Mouse (Mus musculus) CH12.LX (cell line): ENCODE results near the gene Cd248. TPM values are rescaled to one million over a fixed set of nuclear protein-coding genes. Genes with fewer than 3 reads are reported as not detected.

Source experiments
- DNase-seq: peaks from one replicate; pipeline ENCODE4 v3.0.0-alpha.2; 2013; ENCODE audit errors: extremely low read depth
- H3K27ac ChIP-seq: 2 replicates; pipeline ENCODE4 v1.5.1; 2012; ENCODE audit warnings: low read depth, mild to moderate bottlenecking, control low read depth, moderate library complexity; ENCODE audit not compliant: insufficient read depth
- H3K27me3 ChIP-seq: replicated peaks from 2 replicates; pipeline ENCODE3; 2012; ENCODE audit warnings: inconsistent platforms
- H3K36me3 ChIP-seq, 2 experiments: replicated peaks in 1 of 2; 2 replicates each; pipeline versions ENCODE3 to v1.6.1; 2012; ENCODE audit warnings: inconsistent platforms in 1 of 2, low read length in 1 of 2, mild to moderate bottlenecking in 1 of 2, mixed read lengths in 1 of 2, moderate library complexity in 1 of 2; ENCODE audit not compliant: control insufficient read depth in 1 of 2, insufficient read depth in 1 of 2
- H3K4me1 ChIP-seq, 2 experiments: 2 replicates each; pipeline ENCODE4 v1.6.1; 2012; ENCODE audit warnings: inconsistent platforms in 1 of 2, moderate library complexity in 1 of 2; ENCODE audit not compliant: insufficient read depth in 2 of 2, control insufficient read depth in 1 of 2
- H3K4me2 ChIP-seq: 2 replicates; pipeline ENCODE4 v1.6.1; 2012; ENCODE audit warnings: low read depth, mild to moderate bottlenecking, control low read depth; ENCODE audit not compliant: poor library complexity, insufficient read depth, severe bottlenecking
- H3K4me3 ChIP-seq, 3 experiments: fragments of 150-350 bp in 1 of 3; sonication (generic) in 1 of 3; replicated peaks in 1 of 3; 2 replicates each; pipeline versions ENCODE3 to v1.5.1; 2011 to 2012; ENCODE audit warnings: low read depth in 2 of 3, low read length in 2 of 3, mild to moderate bottlenecking in 2 of 3, moderate library complexity in 2 of 3, control low read depth in 1 of 3, improper control_type of control experiment in 1 of 3, inconsistent platforms in 1 of 3, mixed read lengths in 1 of 3; ENCODE audit not compliant: poor library complexity in 1 of 3
- H3K79me2 ChIP-seq: replicated peaks from 2 replicates; pipeline ENCODE4 v1.6.1; 2012; ENCODE audit warnings: mild to moderate bottlenecking, moderate library complexity; ENCODE audit not compliant: control insufficient read depth, poor library complexity, insufficient read depth, severe bottlenecking; ENCODE audit errors: extremely low read depth
- H3K9ac ChIP-seq: 2 replicates; pipeline ENCODE4 v1.6.1; 2012; ENCODE audit warnings: low read depth, mild to moderate bottlenecking, control low read depth, moderate library complexity; ENCODE audit not compliant: insufficient read depth
- H3K9me3 ChIP-seq: replicated peaks from 2 replicates; pipeline ENCODE3; 2012; ENCODE audit warnings: low read length, inconsistent platforms, mixed read lengths
- CHD2 ChIP-seq: IDR thresholded peaks from 2 replicates; pipeline ENCODE4 v1.6.1; 2011; ENCODE audit warnings: low read length, improper control_type of control experiment
- ELF1 ChIP-seq: IDR thresholded peaks from 2 replicates; pipeline ENCODE4 v1.6.1; 2014; ENCODE audit warnings: low read depth, mild to moderate bottlenecking, inconsistent platforms, low read length, improper control_type of control experiment
- EP300 ChIP-seq: IDR thresholded peaks from 2 replicates; pipeline ENCODE4 v1.6.1; 2011; ENCODE audit warnings: low read length, improper control_type of control experiment
- GABPA ChIP-seq: IDR thresholded peaks from 2 replicates; pipeline ENCODE4 v1.6.1; 2012; ENCODE audit warnings: low read depth, low read length, improper control_type of control experiment, inconsistent platforms; ENCODE audit not compliant: insufficient replicate concordance
- HCFC1 ChIP-seq: IDR thresholded peaks from 2 replicates; pipeline ENCODE4 v1.6.1; 2012; ENCODE audit warnings: low read depth, mild to moderate bottlenecking, inconsistent platforms, low read length, improper control_type of control experiment
- KAT2A ChIP-seq: IDR thresholded peaks from 2 replicates; pipeline ENCODE4 v1.6.1; 2012; ENCODE audit warnings: low read length, improper control_type of control experiment, inconsistent platforms; ENCODE audit not compliant: insufficient replicate concordance
- MAX ChIP-seq: IDR thresholded peaks from 2 replicates; pipeline ENCODE4 v1.6.1; 2011; ENCODE audit warnings: low read length, improper control_type of control experiment
- MAZ ChIP-seq: IDR thresholded peaks from 2 replicates; pipeline ENCODE4 v1.6.1; 2012; ENCODE audit warnings: low read depth, mild to moderate bottlenecking, inconsistent platforms, low read length, improper control_type of control experiment, moderate library complexity
- NRF1 ChIP-seq: IDR thresholded peaks from 2 replicates; pipeline ENCODE4 v1.6.1; 2014; ENCODE audit warnings: low read depth, mild to moderate bottlenecking, inconsistent platforms, low read length, improper control_type of control experiment, moderate library complexity
- PAX5 ChIP-seq: IDR thresholded peaks from 2 replicates; pipeline ENCODE4 v1.6.1; 2012; ENCODE audit warnings: low read length, inconsistent platforms, mixed read lengths
- POLR2A ChIP-seq: IDR thresholded peaks from 2 replicates; pipeline ENCODE4 v1.6.1; 2011; ENCODE audit warnings: low read depth, mild to moderate bottlenecking, improper control_type of control experiment, low read length
- POLR2AphosphoS2 ChIP-seq: IDR thresholded peaks from 2 replicates; pipeline ENCODE4 v1.6.1; 2011; ENCODE audit warnings: low read depth, low read length, improper control_type of control experiment
- RAD21 ChIP-seq: IDR thresholded peaks from 2 replicates; pipeline ENCODE4 v1.6.1; 2011; ENCODE audit warnings: low read depth, mild to moderate bottlenecking, low read length, improper control_type of control experiment, moderate library complexity
- SIN3A ChIP-seq: IDR thresholded peaks from 2 replicates; pipeline ENCODE4 v1.6.1; 2012; ENCODE audit warnings: low read length, improper control_type of control experiment, inconsistent platforms
- SMC3 ChIP-seq: IDR thresholded peaks from 2 replicates; pipeline ENCODE4 v1.6.1; 2011; ENCODE audit warnings: low read depth, low read length, improper control_type of control experiment
- TBP ChIP-seq: conservative IDR thresholded peaks from 2 replicates; pipeline ENCODE4 v1.6.1; 2011; ENCODE audit warnings: low read depth, low read length, improper control_type of control experiment
- UBTF ChIP-seq: IDR thresholded peaks from 2 replicates; pipeline ENCODE4 v1.6.1; 2012; ENCODE audit warnings: low read depth, mild to moderate bottlenecking, inconsistent platforms, low read length, improper control_type of control experiment, moderate library complexity
- USF1 ChIP-seq: IDR thresholded peaks from 2 replicates; pipeline ENCODE4 v1.6.1; 2014; ENCODE audit warnings: low read depth, mild to moderate bottlenecking, inconsistent platforms, low read length, improper control_type of control experiment
- USF2 ChIP-seq: conservative IDR thresholded peaks from 2 replicates; pipeline ENCODE4 v1.6.1; 2011; ENCODE audit warnings: low read depth, low read length, improper control_type of control experiment
- ZKSCAN1 ChIP-seq: IDR thresholded peaks from 2 replicates; pipeline ENCODE4 v1.6.1; 2012; ENCODE audit warnings: low read depth, inconsistent platforms, low read length, improper control_type of control experiment, borderline replicate concordance
- ZNF384 ChIP-seq: IDR thresholded peaks from 2 replicates; pipeline ENCODE4 v1.6.1; 2012; ENCODE audit warnings: low read depth, low read length, improper control_type of control experiment, inconsistent platforms
- dilution Hi-C: fragments of 300-500 bp; cut with MboI; formaldehyde crosslinking; loops from 2 replicates; pipeline ENCODE4 v1.14.3; 2020; ENCODE audit warnings: low sequenced_read_pairs; ENCODE audit not compliant: extremely low pct_unique_long_range_greater_than_20kb, extremely low pct_ligation_motif_present
- in situ Hi-C: fragments of 300-500 bp; cut with MboI; formaldehyde crosslinking; loops from 3 replicates; pipeline ENCODE4 v1.14.3; 2019; ENCODE audit warnings: low sequenced_read_pairs, low pct_ligation_motif_present, low pct_unique_long_range_greater_than_20kb, mixed read lengths
- polyA plus RNA-seq: library from polyadenylated mRNA; unstranded; fragments of >175 nt; gene quantifications from 2 replicates; pipeline ENCODE4 v1.2.1, GENCODE M21; 2012; ENCODE audit warnings: low read depth; ENCODE audit not compliant: insufficient read length
- total RNA-seq, 2 experiments: library from RNA; depleted of rRNA; stranded (reverse); fragments of 300-350 nt in 1 of 2; fragments of >200 nt in 1 of 2; gene quantifications; 2 replicates each; pipeline ENCODE4 v1.2.3; 2012 to 2014

Gene Cd248
- total and polyA plus RNA-seq, 3 experiments, result not detected

- DNase-seq, result no peak
Measured at GRCm38 (mm10) chr19:5057876-5058775, 9.8 kb upstream of the Cd248 start.

GRCm38 (mm10) chr19:5058801-5059771 lies 8.8 kb upstream of the Cd248 start:
- dilution Hi-C loops (no loop called here), in situ Hi-C loops (no loop called here)
- Histone ChIP-seq H3K36me3 (peaks cover 0 to 12% of the 10 kb centered on the region in 2 experiments), H3K27ac (no peak overlapping the region), H3K9me3 (no peaks in the 10 kb centered on the region), H3K79me2 (no peaks in the 10 kb centered on the region), H3K9ac (no peak overlapping the region), H3K4me3 (no peak overlapping the region), H3K4me1 (peaks cover 6 to 12% of the 10 kb centered on the region in 2 experiments), H3K4me2 (no peak overlapping the region), H3K27me3 (peaks cover 24% of the 10 kb centered on the region)
- no peak for TF ChIP-seq MAX
- no peak for TF ChIP-seq UBTF
- no peak for TF ChIP-seq USF2
- no peak for TF ChIP-seq PAX5
- no peak for TF ChIP-seq SMC3
- no peak for TF ChIP-seq TBP
- TF ChIP-seq ZKSCAN1, result no peak
- no peak for TF ChIP-seq MAZ
- TF ChIP-seq POLR2A, result no peak
- TF ChIP-seq ELF1, result no peak
- TF ChIP-seq ZNF384, result no peak
- TF ChIP-seq CHD2, result no peak
- no peak for TF ChIP-seq SIN3A
- no peak for TF ChIP-seq KAT2A
- no peak for DNase-seq

More at GRCm38 (mm10) chr19:5057876-5058775, 9.8 kb upstream of the Cd248 start:
- dilution Hi-C loops, result no loop called here
- no peak for TF ChIP-seq POLR2AphosphoS2
- TF ChIP-seq RAD21, result no peak
- no peak for TF ChIP-seq SMC3
- no peak for TF ChIP-seq HCFC1
- no peak for TF ChIP-seq USF1
- TF ChIP-seq MAZ, result no peak
- no peak for TF ChIP-seq EP300
- no peak for TF ChIP-seq GABPA
- no peak for TF ChIP-seq NRF1
- H3K27ac ChIP-seq, result no peak overlapping the region
- H3K9me3 ChIP-seq, result no peaks in the 10 kb centered on the region
- no peak overlapping the region for H3K4me3 ChIP-seq
- no peak overlapping the region for H3K4me2 ChIP-seq
- no peak overlapping the region for H3K9ac ChIP-seq
- H3K79me2 ChIP-seq, result no peaks in the 10 kb centered on the region
- H3K27me3 ChIP-seq, result peaks cover 21% of the 10 kb centered on the region
- in situ Hi-C loops, result no loop called here
- H3K36me3 ChIP-seq, result peaks cover 0 to 19% of the 10 kb centered on the region in 2 experiments
- peaks cover 11 to 14% of the 10 kb centered on the region in 2 experiments for H3K4me1 ChIP-seq
